Mouse (Mus musculus): ENCODE data around the gene Smtnl2. TPM values are rescaled to one million over a fixed set of nuclear protein-coding genes. Genes with fewer than 3 reads are reported as not detected.

Gene Smtnl2
- polyA plus RNA-seq, 1 experiment from 2014 or later, result not detected

- Histone ChIP-seq H3K36me3 (ENCODE audit: inconsistent target) (no peaks in the 10 kb centered on the region), H3K79me2 (ENCODE audit: inconsistent target) (no peaks in the 10 kb centered on the region), H3K4me3 (ENCODE audit: inconsistent target) (no peak overlapping the region), H3K27ac (no peak overlapping the region)
- 96% methylated on average over 12 of the region's 12 CpGs for WGBS (ENCODE audit: missing documents)
Measured at GRCm38 (mm10) chr11:72401068-72401467, 10.4 kb downstream of the Smtnl2 start.

GRCm38 (mm10) chr11:72397811-72398525, 13.5 kb downstream of the Smtnl2 start:
- H3K4me3 ChIP-seq (ENCODE audit: inconsistent target), result no peak overlapping the region
- 95% methylated on average over 8 of the region's 8 CpGs for WGBS (ENCODE audit: missing documents)
- no peaks in the 10 kb centered on the region for H3K79me2 ChIP-seq (ENCODE audit: inconsistent target)
- no peaks in the 10 kb centered on the region for H3K36me3 ChIP-seq (ENCODE audit: inconsistent target)
- no peak overlapping the region for H3K27ac ChIP-seq

GRCm38 (mm10) chr11:72397072-72397471, 14.4 kb downstream of the Smtnl2 start:
- no peak overlapping the region for H3K27ac ChIP-seq
- H3K36me3 ChIP-seq (ENCODE audit: inconsistent target), result no peaks in the 10 kb centered on the region
- 76% methylated on average over 10 of the region's 10 CpGs for WGBS (ENCODE audit: missing documents)
- no peaks in the 10 kb centered on the region for H3K79me2 ChIP-seq (ENCODE audit: inconsistent target)
- no peak overlapping the region for H3K4me3 ChIP-seq (ENCODE audit: inconsistent target)

GRCm38 (mm10) chr11:72396621-72397020, 14.9 kb downstream of the Smtnl2 start:
- no peak overlapping the region for H3K4me3 ChIP-seq (ENCODE audit: inconsistent target)
- 82% methylated on average over 7 of the region's 7 CpGs for WGBS (ENCODE audit: missing documents)
- H3K36me3 ChIP-seq (ENCODE audit: inconsistent target), result no peaks in the 10 kb centered on the region
- no peaks in the 10 kb centered on the region for H3K79me2 ChIP-seq (ENCODE audit: inconsistent target)
- H3K27ac ChIP-seq, result no peak overlapping the region

GRCm38 (mm10) chr11:72395652-72396051, 15.9 kb downstream of the Smtnl2 start:
- Histone ChIP-seq H3K4me3 (ENCODE audit: inconsistent target) (no peak overlapping the region), H3K27ac (no peak overlapping the region), H3K36me3 (ENCODE audit: inconsistent target) (no peaks in the 10 kb centered on the region), H3K79me2 (ENCODE audit: inconsistent target) (no peaks in the 10 kb centered on the region)
- 94% methylated on average over 6 of the region's 6 CpGs for WGBS (ENCODE audit: missing documents)

- Histone ChIP-seq H3K4me3 (ENCODE audit: inconsistent target) (no peak overlapping the region), H3K79me2 (ENCODE audit: inconsistent target) (no peaks in the 10 kb centered on the region), H3K27ac (no peak overlapping the region), H3K36me3 (ENCODE audit: inconsistent target) (no peaks in the 10 kb centered on the region)
- WGBS (ENCODE audit: missing documents), result 43% methylated on average over 2 of the region's 2 CpGs
Measured at GRCm38 (mm10) chr11:72394694-72395093, 16.8 kb downstream of the Smtnl2 start.

GRCm38 (mm10) chr11:72393669-72394068, 17.8 kb downstream of the Smtnl2 start:
- H3K36me3 ChIP-seq (ENCODE audit: inconsistent target), result no peaks in the 10 kb centered on the region
- no peaks in the 10 kb centered on the region for H3K79me2 ChIP-seq (ENCODE audit: inconsistent target)
- no peak overlapping the region for H3K4me3 ChIP-seq (ENCODE audit: inconsistent target)
- 90% methylated on average over 5 of the region's 5 CpGs for WGBS (ENCODE audit: missing documents)
- H3K27ac ChIP-seq, result no peak overlapping the region

- no peaks in the 10 kb centered on the region for H3K36me3 ChIP-seq (ENCODE audit: inconsistent target)
- no peak overlapping the region for H3K27ac ChIP-seq
- 60% methylated on average over 3 of the region's 3 CpGs for WGBS (ENCODE audit: missing documents)
- no peaks in the 10 kb centered on the region for H3K79me2 ChIP-seq (ENCODE audit: inconsistent target)
- no peak overlapping the region for H3K4me3 ChIP-seq (ENCODE audit: inconsistent target)
Measured at GRCm38 (mm10) chr11:72393243-72393642, 18.3 kb downstream of the Smtnl2 start.

GRCm38 (mm10) chr11:72391181-72391580, 20.3 kb downstream of the Smtnl2 start:
- Histone ChIP-seq H3K36me3 (ENCODE audit: inconsistent target) (no peaks in the 10 kb centered on the region), H3K27ac (no peak overlapping the region), H3K4me3 (ENCODE audit: inconsistent target) (no peak overlapping the region), H3K79me2 (ENCODE audit: inconsistent target) (no peaks in the 10 kb centered on the region)
- WGBS (ENCODE audit: missing documents), result 91% methylated on average over 13 of the region's 13 CpGs

- Histone ChIP-seq H3K79me2 (ENCODE audit: inconsistent target) (no peaks in the 10 kb centered on the region), H3K4me3 (ENCODE audit: inconsistent target) (no peak overlapping the region), H3K27ac (no peak overlapping the region), H3K36me3 (ENCODE audit: inconsistent target) (no peaks in the 10 kb centered on the region)
- 90% methylated on average over 7 of the region's 7 CpGs for WGBS (ENCODE audit: missing documents)
Measured at GRCm38 (mm10) chr11:72389407-72390142, 21.9 kb downstream of the Smtnl2 start.

GRCm38 (mm10) chr11:72388113-72388529, 23.4 kb downstream of the Smtnl2 start:
- Histone ChIP-seq H3K4me3 (ENCODE audit: inconsistent target) (no peak overlapping the region), H3K79me2 (ENCODE audit: inconsistent target) (no peaks in the 10 kb centered on the region), H3K27ac (no peak overlapping the region), H3K36me3 (ENCODE audit: inconsistent target) (no peaks in the 10 kb centered on the region)
- WGBS (ENCODE audit: missing documents), result 95% methylated on average over 6 of the region's 6 CpGs

GRCm38 (mm10) chr11:72379351-72379750, 32.2 kb downstream of the Smtnl2 start:
- no peaks in the 10 kb centered on the region for H3K36me3 ChIP-seq (ENCODE audit: inconsistent target)
- no peak overlapping the region for H3K4me3 ChIP-seq (ENCODE audit: inconsistent target)
- no peaks in the 10 kb centered on the region for H3K79me2 ChIP-seq (ENCODE audit: inconsistent target)
- WGBS (ENCODE audit: missing documents), result 88% methylated on average over 4 of the region's 4 CpGs
- H3K27ac ChIP-seq, result no peak overlapping the region

GRCm38 (mm10) chr11:72378222-72378621, 33.3 kb downstream of the Smtnl2 start:
- 83% methylated on average over 7 of the region's 7 CpGs for WGBS (ENCODE audit: missing documents)
- H3K4me3 ChIP-seq (ENCODE audit: inconsistent target), result no peak overlapping the region
- H3K79me2 ChIP-seq (ENCODE audit: inconsistent target), result no peaks in the 10 kb centered on the region
- H3K36me3 ChIP-seq (ENCODE audit: inconsistent target), result no peaks in the 10 kb centered on the region
- no peak overlapping the region for H3K27ac ChIP-seq

- 85% methylated on average over 2 of the region's 2 CpGs for WGBS (ENCODE audit: missing documents)
- Histone ChIP-seq H3K4me3 (ENCODE audit: inconsistent target) (no peak overlapping the region), H3K27ac (no peak overlapping the region), H3K36me3 (ENCODE audit: inconsistent target) (no peaks in the 10 kb centered on the region), H3K79me2 (ENCODE audit: inconsistent target) (no peaks in the 10 kb centered on the region)
Measured at GRCm38 (mm10) chr11:72376562-72376961, 35.0 kb downstream of the Smtnl2 start.

GRCm38 (mm10) chr11:72369904-72370672, 41.4 kb downstream of the Smtnl2 start:
- H3K4me3 ChIP-seq (ENCODE audit: inconsistent target), result no peak overlapping the region
- H3K79me2 ChIP-seq (ENCODE audit: inconsistent target), result no peaks in the 10 kb centered on the region
- 34% methylated on average over 12 of the region's 12 CpGs for WGBS (ENCODE audit: missing documents)
- H3K36me3 ChIP-seq (ENCODE audit: inconsistent target), result no peaks in the 10 kb centered on the region
- H3K27ac ChIP-seq, result no peak overlapping the region
